Mouse (Mus musculus): ENCODE results near the gene 2810004N23Rik. TPM values are rescaled to one million over a fixed set of nuclear protein-coding genes. Genes with fewer than 3 reads are reported as not detected.
A peak's percentile ranks its signal among the peaks of the same experiment; 100 is the strongest.

The 2810004N23Rik gene
- polyA plus RNA-seq, 1 experiment from 2014 or later, result 16.8 TPM

GRCm38 (mm10) chr8:124800542-124800941 is 62.4 kb downstream of the 2810004N23Rik start:
- no peak for ATAC-seq
- no peak for TF ChIP-seq CTCF (IDR thresholded peaks at IDR 0.05; ENCODE audit: low read depth)
- TF ChIP-seq EP300 (IDR thresholded peaks at IDR 0.05; ENCODE audit: low read depth), result no peak
- DNase-seq, result no peak
- Histone ChIP-seq H3K4me1 (ENCODE audit: insufficient read depth) (no peaks in the 10 kb centered on the region), H3K36me3 (replicated peaks; ENCODE audit: insufficient read depth, low read length) (no peaks in the 10 kb centered on the region), H3K9ac (replicated peaks) (no peak overlapping the region), H3K4me2 (ENCODE audit: low read depth, low read length) (no peak overlapping the region), H3K9me3 (ENCODE audit: low read length) (no peaks in the 10 kb centered on the region), H3K27me3 (ENCODE audit: insufficient read depth, low read length) (peaks cover 6% of the 10 kb centered on the region), H3K27ac (ENCODE audit: low read depth) (no peak overlapping the region), H3K4me3 (ENCODE audit: low read depth, low read length) (no peak overlapping the region)
- WGBS (ENCODE audit: insufficient replicate concordance), result 36% methylated on average over 11 of the region's 11 CpGs

- H3K9me3 ChIP-seq (ENCODE audit: low read length), result no peaks in the 10 kb centered on the region
- no peak for TF ChIP-seq EP300 (IDR thresholded peaks at IDR 0.05; ENCODE audit: low read depth)
- TF ChIP-seq CTCF (IDR thresholded peaks at IDR 0.05; ENCODE audit: low read depth), result no peak
- no peak overlapping the region for H3K4me2 ChIP-seq (ENCODE audit: low read depth, low read length)
- no peak overlapping the region for H3K9ac ChIP-seq (replicated peaks)
- no peak overlapping the region for H3K4me3 ChIP-seq (ENCODE audit: low read depth, low read length)
- no peak overlapping the region for H3K27ac ChIP-seq (ENCODE audit: low read depth)
- peaks cover 25% of the 10 kb centered on the region for H3K4me1 ChIP-seq (ENCODE audit: insufficient read depth)
- no peak for ATAC-seq
- no peaks in the 10 kb centered on the region for H3K36me3 ChIP-seq (replicated peaks; ENCODE audit: insufficient read depth, low read length)
- DNase-seq, result no peak
- 56% methylated on average over 8 of the region's 8 CpGs for WGBS (ENCODE audit: insufficient replicate concordance)
- peaks cover 50% of the 10 kb centered on the region for H3K27me3 ChIP-seq (ENCODE audit: insufficient read depth, low read length)
These were observed 67.0 kb downstream of the 2810004N23Rik start for GRCm38 (mm10) chr8:124795781-124796488.

- WGBS (ENCODE audit: insufficient replicate concordance), result under 1% methylated on average over 25 of the region's 25 CpGs
- Histone ChIP-seq H3K9me3 (ENCODE audit: low read length) (no peaks in the 10 kb centered on the region), H3K27ac (ENCODE audit: low read depth) (no peak overlapping the region), H3K4me2 (ENCODE audit: low read depth, low read length) (peak overlapping the region; percentile 76; the same call in 1 of the 2 replicates), H3K27me3 (ENCODE audit: insufficient read depth, low read length) (peaks cover 55% of the 10 kb centered on the region), H3K4me1 (ENCODE audit: insufficient read depth) (peaks cover 25% of the 10 kb centered on the region), H3K36me3 (replicated peaks; ENCODE audit: insufficient read depth, low read length) (no peaks in the 10 kb centered on the region), H3K9ac (replicated peaks) (no peak overlapping the region), H3K4me3 (ENCODE audit: low read depth, low read length) (peak overlapping the region; percentile 49; the same call in 1 of the 2 replicates)
- DNase-seq, result peak; percentile 51
- TF ChIP-seq CTCF (IDR thresholded peaks at IDR 0.05; ENCODE audit: low read depth) (peak; percentile 41), EP300 (IDR thresholded peaks at IDR 0.05; ENCODE audit: low read depth) (no peak)
- ATAC-seq, result no peak
These were observed 68.5 kb downstream of the 2810004N23Rik start for GRCm38 (mm10) chr8:124794486-124794780.

GRCm38 (mm10) chr8:124793661-124794485 is 69.0 kb downstream of the 2810004N23Rik start:
- 4% methylated on average over 71 of the region's 81 CpGs for WGBS (ENCODE audit: insufficient replicate concordance)
- peak overlapping the region; percentile 76 for H3K4me2 ChIP-seq (ENCODE audit: low read depth, low read length)
- H3K27ac ChIP-seq (ENCODE audit: low read depth), result no peak overlapping the region
- ATAC-seq, result 0 out of 2 replicates have a peak, but pooled peaks have one; percentile 4
- H3K4me3 ChIP-seq (ENCODE audit: low read depth, low read length), result peak overlapping the region; percentile 49
- no peak overlapping the region for H3K9ac ChIP-seq (replicated peaks)
- peaks cover 55% of the 10 kb centered on the region for H3K27me3 ChIP-seq (ENCODE audit: insufficient read depth, low read length)
- H3K9me3 ChIP-seq (ENCODE audit: low read length), result no peaks in the 10 kb centered on the region
- H3K4me1 ChIP-seq (ENCODE audit: insufficient read depth), result peaks cover 25% of the 10 kb centered on the region
- H3K36me3 ChIP-seq (replicated peaks; ENCODE audit: insufficient read depth, low read length), result no peaks in the 10 kb centered on the region
- TF ChIP-seq CTCF (IDR thresholded peaks at IDR 0.05; ENCODE audit: low read depth) (no peak), EP300 (IDR thresholded peaks at IDR 0.05; ENCODE audit: low read depth) (no peak)
- no peak for DNase-seq

- ATAC-seq (peak; percentile 85), DNase-seq (peak; percentile 89)
- Histone ChIP-seq H3K36me3 (replicated peaks; ENCODE audit: insufficient read depth, low read length) (no peaks in the 10 kb centered on the region), H3K4me1 (ENCODE audit: insufficient read depth) (peaks cover 25% of the 10 kb centered on the region), H3K27ac (ENCODE audit: low read depth) (no peak overlapping the region), H3K9me3 (ENCODE audit: low read length) (no peaks in the 10 kb centered on the region), H3K27me3 (ENCODE audit: insufficient read depth, low read length) (peaks cover 55% of the 10 kb centered on the region), H3K9ac (replicated peaks) (no peak overlapping the region), H3K4me3 (ENCODE audit: low read depth, low read length) (peak overlapping the region; percentile 49), H3K4me2 (ENCODE audit: low read depth, low read length) (peak overlapping the region; percentile 76)
- TF ChIP-seq EP300 (IDR thresholded peaks at IDR 0.05; ENCODE audit: low read depth), result no peak
- no peak for TF ChIP-seq CTCF (IDR thresholded peaks at IDR 0.05; ENCODE audit: low read depth)
- 2% methylated on average over 39 of the region's 51 CpGs for WGBS (ENCODE audit: insufficient replicate concordance)
These were observed 69.7 kb downstream of the 2810004N23Rik start for GRCm38 (mm10) chr8:124793172-124793651.

- ATAC-seq, result peak; percentile 25
- WGBS (ENCODE audit: insufficient replicate concordance), result under 1% methylated on average over 31 of the region's 39 CpGs
- H3K27me3 ChIP-seq (ENCODE audit: insufficient read depth, low read length), result peaks cover 55% of the 10 kb centered on the region
These were observed 70.2 kb downstream of the 2810004N23Rik start, which contains the start of gene Trim67 for GRCm38 (mm10) chr8:124792708-124793107. Trim67 (plus strand) TSS chr8:124793092.

More at GRCm38 (mm10) chr8:124792708-124793107, 70.2 kb downstream of the 2810004N23Rik start, which contains the start of gene Trim67:
- no peak within 1 kb of the TSS for H3K27ac ChIP-seq (ENCODE audit: low read depth)
- H3K4me1 ChIP-seq (ENCODE audit: insufficient read depth), result peaks cover 25% of the 10 kb centered on the region
- no peak within 1 kb of the TSS for H3K9ac ChIP-seq (replicated peaks)
- peak within 1 kb of the TSS; percentile 49 for H3K4me3 ChIP-seq (ENCODE audit: low read depth, low read length)
- no peaks in the 10 kb centered on the region for H3K36me3 ChIP-seq (replicated peaks; ENCODE audit: insufficient read depth, low read length)
- peak within 1 kb of the TSS; percentile 76 for H3K4me2 ChIP-seq (ENCODE audit: low read depth, low read length)
- H3K9me3 ChIP-seq (ENCODE audit: low read length), result no peaks in the 10 kb centered on the region
- DNase-seq, result peak; percentile 27
- TF ChIP-seq EP300 (IDR thresholded peaks at IDR 0.05; ENCODE audit: low read depth) (no peak), CTCF (IDR thresholded peaks at IDR 0.05; ENCODE audit: low read depth) (no peak)
